Mouse (Mus musculus) neural tube, embryonic 13.5 days (tissue): ENCODE measurements around the gene Gpatch1. TPM values are rescaled to one million over a fixed set of nuclear protein-coding genes. Genes with fewer than 3 reads are reported as not detected.

Experiments used
- ATAC-seq: fragments of 200-750 bp; cut with Nextera tagmentation; 2 replicates; pipeline ENCODE4 v1.8.0; 2017; ENCODE audit warnings: low read depth, mild to moderate bottlenecking, moderate TSS enrichment, moderate library complexity
- H3K27ac ChIP-seq: fragments of 300-500 bp; sonication (generic); replicated peaks from 2 replicates; pipeline ENCODE4 v1.5.1; 2015; ENCODE audit warnings: moderate library complexity, mild to moderate bottlenecking, inconsistent platforms
- H3K27me3 ChIP-seq: fragments of 300-500 bp; sonication (generic); 2 replicates; pipeline ENCODE4 v1.6.1; 2015; ENCODE audit warnings: mild to moderate bottlenecking, inconsistent platforms
- H3K36me3 ChIP-seq: fragments of 300-500 bp; sonication (generic); 2 replicates; pipeline ENCODE4 v1.6.1; 2015; ENCODE audit warnings: mild to moderate bottlenecking, inconsistent platforms
- H3K4me1 ChIP-seq: fragments of 300-500 bp; sonication (generic); replicated peaks from 2 replicates; pipeline ENCODE4 v1.6.1; 2015; ENCODE audit warnings: inconsistent platforms
- H3K4me2 ChIP-seq: fragments of 300-500 bp; sonication (generic); 2 replicates; pipeline ENCODE4 v1.6.1; 2015; ENCODE audit warnings: inconsistent platforms, mild to moderate bottlenecking, moderate library complexity
- H3K4me3 ChIP-seq: fragments of 300-500 bp; sonication (generic); 2 replicates; pipeline ENCODE4 v1.5.1; 2015; ENCODE audit warnings: mild to moderate bottlenecking, inconsistent platforms
- H3K9ac ChIP-seq: fragments of 300-500 bp; sonication (generic); 2 replicates; pipeline ENCODE4 v1.6.1; 2015; ENCODE audit warnings: moderate library complexity, mild to moderate bottlenecking, inconsistent platforms
- H3K9me3 ChIP-seq: fragments of 300-500 bp; sonication (generic); 2 replicates; pipeline ENCODE4 v1.6.1; 2016; ENCODE audit warnings: inconsistent platforms
- WGBS: fragments of 180-500 bp; shearing (Covaris S2); methylation state at CpG from one replicate; pipeline ENCODE4 v1.1.7; 2015; 5-methylcytosine and 5-hydroxymethylcytosine counted together
- polyA plus RNA-seq: library from polyadenylated mRNA; unstranded; fragments of >200 nt; fragmentation: Nextera tagmentation; extraction: Ambion mirVana; gene quantifications from 2 replicates; pipeline ENCODE4 v1.2.1, GENCODE M21; 2015

Gpatch1 gene
- polyA plus RNA-seq, 1 experiment from 2014 or later = 19.3 TPM

DNA sequence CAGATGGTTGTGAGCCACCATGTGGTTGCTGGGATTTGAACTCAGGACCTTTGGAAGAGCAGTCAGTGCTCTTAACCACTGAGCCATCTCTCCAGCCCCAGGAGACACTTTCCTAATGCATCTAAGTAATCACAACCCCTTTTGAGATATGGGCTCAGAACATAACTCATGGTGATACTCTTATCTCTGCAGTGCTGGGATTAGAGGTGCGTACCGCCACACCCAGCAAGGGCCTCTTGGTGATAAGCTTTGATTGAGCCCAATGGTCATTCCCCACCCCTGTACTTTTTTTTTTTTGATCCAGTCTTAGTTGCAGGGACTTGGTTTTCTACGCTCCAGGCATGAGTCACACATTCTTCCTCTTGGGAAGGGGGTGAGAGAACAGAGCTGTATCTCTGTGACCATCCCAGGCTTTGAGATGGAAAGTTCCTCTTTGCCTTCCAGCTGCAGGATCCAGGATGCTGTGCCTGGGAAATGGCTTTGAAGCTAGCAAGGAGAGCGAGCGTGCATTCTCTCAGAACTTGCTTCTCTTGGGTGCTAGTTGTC is 26.6 kb upstream of the Gpatch1 start:
- 89% methylated on average over 5 of the region's 5 CpGs for WGBS
- Histone ChIP-seq H3K9me3 (no peaks in the 10 kb centered on the region), H3K4me3 (no peak overlapping the region), H3K36me3 (no peaks in the 10 kb centered on the region), H3K4me1 (peaks cover 10% of the 10 kb centered on the region; the same call in 1 of the 2 replicates), H3K27ac (no peak overlapping the region), H3K9ac (no peak overlapping the region), H3K4me2 (no peak overlapping the region), H3K27me3 (no peaks in the 10 kb centered on the region)
- no peak for ATAC-seq

DNA sequence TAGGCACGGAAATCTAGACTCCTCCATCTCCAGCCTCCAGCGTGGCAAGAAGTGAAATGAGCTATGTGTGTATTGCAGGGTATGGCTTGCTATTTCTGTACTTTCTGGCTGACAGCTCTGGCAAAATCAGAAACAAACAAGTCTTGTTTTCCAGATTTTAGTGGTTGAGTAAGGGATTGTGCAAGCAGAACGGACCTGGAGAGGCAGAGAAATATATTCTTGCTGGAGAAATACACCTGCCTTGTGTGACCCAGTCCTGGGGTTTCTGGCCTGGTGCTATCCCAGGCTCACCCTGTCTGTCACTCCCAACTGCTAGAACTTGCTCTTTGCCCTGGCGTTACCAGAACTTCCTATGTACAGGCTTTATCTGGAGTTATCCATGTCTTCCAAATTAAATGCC is 24.3 kb upstream of the Gpatch1 start:
- WGBS = 82% methylated on average over 4 of the region's 4 CpGs
- ATAC-seq = no peak
- no peak overlapping the region for H3K4me2 ChIP-seq

DNA sequence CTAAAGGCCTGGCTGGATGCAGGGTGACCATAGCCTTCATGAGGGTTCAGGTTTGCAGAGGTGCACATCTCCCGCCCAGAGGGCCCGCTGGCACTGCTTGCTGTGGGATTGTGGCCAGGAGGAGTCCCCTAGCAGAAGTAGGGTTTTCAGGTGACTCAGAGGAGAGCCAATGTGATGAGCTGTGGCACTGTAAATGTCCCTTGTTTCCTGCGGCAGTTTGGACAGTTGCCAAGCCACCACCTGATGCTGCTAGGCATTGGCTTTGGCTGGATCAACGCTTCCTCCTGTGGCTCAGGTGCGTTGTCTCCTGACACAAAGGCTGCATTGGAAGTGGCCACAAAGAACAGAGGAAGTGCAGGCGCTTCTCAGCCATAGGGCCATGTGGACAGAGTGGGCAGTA is 23.0 kb upstream of the Gpatch1 start:
- no peaks in the 10 kb centered on the region for H3K9me3 ChIP-seq
- no peak overlapping the region for H3K27ac ChIP-seq
- no peaks in the 10 kb centered on the region for H3K36me3 ChIP-seq
- no peak overlapping the region for H3K4me3 ChIP-seq
- no peak for ATAC-seq
- H3K9ac ChIP-seq = no peak overlapping the region
- no peak overlapping the region for H3K4me2 ChIP-seq
- WGBS = 84% methylated on average over 6 of the region's 6 CpGs
- peaks cover 6% of the 10 kb centered on the region; the same call in 1 of the 2 replicates for H3K27me3 ChIP-seq
- peaks cover 10% of the 10 kb centered on the region; the same call in 1 of the 2 replicates for H3K4me1 ChIP-seq

More for the DNA sequence above, 24.3 kb upstream of the Gpatch1 start:
- peaks cover 10% of the 10 kb centered on the region; the same call in 1 of the 2 replicates for H3K4me1 ChIP-seq
- no peak overlapping the region for H3K27ac ChIP-seq
- no peak overlapping the region for H3K9ac ChIP-seq
- no peaks in the 10 kb centered on the region for H3K9me3 ChIP-seq
- no peaks in the 10 kb centered on the region for H3K27me3 ChIP-seq
- no peaks in the 10 kb centered on the region for H3K36me3 ChIP-seq
- no peak overlapping the region for H3K4me3 ChIP-seq

DNA sequence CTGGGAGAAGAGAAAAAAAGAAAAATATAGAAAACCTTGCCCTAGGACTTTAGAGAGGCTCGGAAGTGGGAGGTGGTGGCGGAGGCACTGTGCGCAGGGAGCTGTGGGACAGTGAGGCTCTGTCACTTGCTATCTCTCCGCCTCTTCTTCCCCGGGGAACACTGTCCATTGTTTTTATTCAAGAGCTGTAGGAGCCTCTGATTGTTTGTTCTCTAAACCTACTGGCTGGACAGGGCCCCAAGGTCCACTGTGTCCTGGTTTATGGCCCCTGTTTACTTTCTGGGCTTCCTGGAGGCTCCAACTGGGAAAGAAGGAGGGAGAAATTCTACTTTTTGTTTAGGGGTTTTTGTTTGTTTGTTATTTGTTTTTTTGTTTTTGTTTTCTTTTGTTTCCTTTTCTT is 22.0 kb upstream of the Gpatch1 start:
- WGBS = 16% methylated on average over 5 of the region's 5 CpGs
- Histone ChIP-seq H3K4me1 (peaks cover 15% of the 10 kb centered on the region), H3K4me3 (no peak overlapping the region), H3K27me3 (peaks cover 17% of the 10 kb centered on the region), H3K9me3 (no peaks in the 10 kb centered on the region), H3K9ac (no peak overlapping the region), H3K4me2 (no peak overlapping the region), H3K36me3 (no peaks in the 10 kb centered on the region), H3K27ac (no peak overlapping the region)
- ATAC-seq = no peak

DNA sequence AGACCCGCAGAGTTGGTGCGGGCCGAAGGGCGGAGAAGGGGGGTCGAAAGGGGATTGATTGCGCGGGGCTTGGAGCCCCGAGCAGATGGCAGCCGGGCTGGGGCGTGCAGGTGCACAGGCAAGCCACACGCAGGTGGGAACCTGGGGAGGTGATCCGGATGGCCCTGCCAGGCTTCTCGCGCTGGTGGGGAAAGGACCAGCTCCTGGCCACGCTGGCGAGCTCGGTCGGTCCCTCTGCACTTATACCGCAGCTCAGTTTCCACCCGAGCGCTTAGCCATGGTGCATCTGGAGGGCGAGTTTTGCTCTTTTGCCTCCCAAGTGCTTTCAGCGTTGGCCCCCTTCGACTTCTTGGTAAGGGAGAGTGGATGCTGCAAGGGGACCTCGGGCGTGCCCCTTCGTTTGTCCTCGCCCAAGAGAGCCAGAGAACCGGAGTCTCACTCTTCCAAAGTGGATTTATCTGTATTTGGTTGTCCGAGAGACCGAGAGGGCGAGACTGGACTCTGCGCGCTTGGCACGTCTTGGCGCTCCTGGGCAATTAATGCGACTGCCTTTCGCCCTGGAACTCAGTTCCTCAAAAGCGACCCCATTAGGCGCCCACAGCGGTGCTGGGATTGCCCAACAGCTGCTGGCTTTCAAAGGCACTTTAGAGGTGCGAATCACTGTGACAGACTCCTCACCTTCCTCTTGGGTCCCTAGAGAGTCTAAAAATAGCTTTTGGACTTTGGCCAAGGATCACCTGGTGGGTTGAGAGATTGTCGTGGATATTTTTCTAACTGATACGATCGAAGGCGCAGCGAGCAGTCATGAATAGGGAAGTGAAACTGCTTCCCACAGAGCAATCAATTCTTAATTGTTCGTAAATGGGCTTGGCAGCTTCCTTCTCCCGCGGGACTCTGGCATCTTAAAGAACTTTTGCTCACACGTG is 16.6 kb upstream of the Gpatch1 start:
- Histone ChIP-seq H3K9ac (peak overlapping the region; percentile 75), H3K9me3 (no peaks in the 10 kb centered on the region), H3K27ac (peak overlapping the region; percentile 56), H3K36me3 (no peaks in the 10 kb centered on the region), H3K4me3 (peak overlapping the region; percentile 64), H3K4me1 (peaks cover 21% of the 10 kb centered on the region), H3K4me2 (peak overlapping the region; percentile 99), H3K27me3 (peaks cover 36% of the 10 kb centered on the region)
- WGBS = under 1% methylated on average over 51 of the region's 51 CpGs
- ATAC-seq = peak; percentile 29

DNA sequence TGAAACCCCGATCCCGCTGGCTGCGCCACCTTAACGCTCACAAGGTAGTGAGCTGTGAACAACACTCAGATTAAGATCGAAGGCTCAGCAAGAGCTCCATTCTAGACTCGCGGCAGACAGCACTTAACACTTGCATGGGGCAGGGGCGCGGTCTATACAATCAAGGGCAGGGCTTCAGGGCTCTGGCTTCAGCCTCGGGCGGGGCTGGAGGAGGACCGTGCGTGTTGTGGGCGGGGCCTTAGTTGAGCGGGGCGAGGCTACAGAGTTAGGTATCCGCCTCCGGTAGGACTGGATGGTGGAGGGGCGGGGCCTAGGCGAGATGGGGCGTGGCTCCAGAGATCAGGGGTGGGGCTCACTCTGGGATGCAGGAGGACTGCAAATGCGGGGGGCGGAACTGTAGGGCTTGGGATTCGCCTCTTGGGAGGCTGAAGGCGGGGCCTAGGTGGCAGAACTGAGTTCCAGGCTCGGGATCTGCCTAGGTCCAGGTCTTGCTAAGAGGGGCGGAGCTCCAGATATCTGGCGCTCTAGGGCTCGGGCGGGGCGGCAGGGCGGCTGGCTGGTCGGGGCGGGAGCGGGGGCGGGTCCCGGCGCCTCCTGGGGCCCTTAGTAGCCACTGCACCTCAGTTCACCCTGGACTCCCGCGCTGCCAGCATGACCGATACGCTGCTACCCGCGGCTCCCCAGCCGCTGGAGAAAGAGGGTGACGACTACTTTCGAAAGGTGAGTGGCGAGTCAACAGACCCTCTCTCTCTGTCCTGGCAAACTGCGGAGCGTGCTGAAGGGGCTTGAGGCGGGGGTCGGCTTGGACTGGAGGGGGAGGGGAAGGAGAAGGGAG is 15.7 kb upstream of the Gpatch1 start, which contains the start of gene Rhpn2:
Gene Rhpn2 (plus strand): TSS at position 479 of the 835 bp plus-strand sequence.
- under 1% methylated on average over 51 of the region's 52 CpGs for WGBS
- peak; percentile 97 for ATAC-seq
- Histone ChIP-seq H3K27me3 (peaks cover 36% of the 10 kb centered on the region), H3K4me2 (peak within 1 kb of the TSS; percentile 99), H3K9me3 (no peaks in the 10 kb centered on the region), H3K9ac (peak within 1 kb of the TSS; percentile 75), H3K4me1 (peaks cover 21% of the 10 kb centered on the region), H3K27ac (peak within 1 kb of the TSS; percentile 59), H3K4me3 (peak within 1 kb of the TSS; percentile 64), H3K36me3 (no peaks in the 10 kb centered on the region)

DNA sequence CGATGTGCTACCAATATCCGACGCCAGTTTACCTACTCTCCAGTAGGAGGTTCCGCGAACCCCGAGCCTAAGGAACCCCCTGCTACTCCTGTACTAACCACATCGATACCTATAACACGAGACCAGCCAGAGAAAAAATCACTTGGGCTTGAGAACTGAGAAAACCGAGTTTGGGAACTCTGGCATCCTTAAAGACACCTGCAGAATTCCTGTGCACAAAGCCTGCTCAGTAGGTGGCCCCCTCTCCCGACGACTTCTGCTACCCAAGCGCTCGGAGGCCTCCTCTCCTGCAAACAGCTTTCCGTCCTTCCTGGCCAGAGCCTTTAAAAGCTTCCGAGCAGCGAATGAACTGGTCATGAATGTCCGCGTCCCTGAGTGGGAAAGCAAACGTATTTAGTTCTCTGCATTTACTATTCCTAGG is 15.0 kb upstream of the Gpatch1 start:
- Histone ChIP-seq H3K4me1 (peaks cover 21% of the 10 kb centered on the region), H3K27ac (peak overlapping the region; percentile 59), H3K4me2 (peak overlapping the region; percentile 99), H3K36me3 (no peaks in the 10 kb centered on the region), H3K9ac (peak overlapping the region; percentile 64), H3K9me3 (no peaks in the 10 kb centered on the region), H3K27me3 (peaks cover 36% of the 10 kb centered on the region), H3K4me3 (peak overlapping the region; percentile 64)
- ATAC-seq = peak; percentile 34
- 1% methylated on average over 19 of the region's 19 CpGs for WGBS

DNA sequence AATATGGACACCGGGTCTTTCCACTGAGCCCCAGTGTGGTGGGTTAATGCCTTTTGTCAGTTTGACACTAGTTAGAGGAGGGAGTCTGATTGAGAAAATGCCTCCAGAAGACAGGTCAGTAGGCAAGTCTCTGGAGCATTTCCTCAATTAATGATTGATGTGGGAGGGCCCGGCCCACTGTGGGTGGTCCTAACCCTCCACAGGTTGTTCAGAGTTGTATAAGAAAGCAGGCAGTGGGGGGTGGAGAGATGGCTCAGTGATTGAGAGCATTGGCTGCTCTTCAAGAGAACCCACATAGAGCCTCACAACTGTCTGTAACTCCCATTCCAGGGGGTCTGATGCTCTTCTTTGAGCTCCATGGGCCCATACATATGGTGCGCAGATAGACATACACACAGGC is 13.3 kb upstream of the Gpatch1 start:
- H3K9ac ChIP-seq = no peak overlapping the region
- 43% methylated on average over 3 of the region's 3 CpGs for WGBS

DNA sequence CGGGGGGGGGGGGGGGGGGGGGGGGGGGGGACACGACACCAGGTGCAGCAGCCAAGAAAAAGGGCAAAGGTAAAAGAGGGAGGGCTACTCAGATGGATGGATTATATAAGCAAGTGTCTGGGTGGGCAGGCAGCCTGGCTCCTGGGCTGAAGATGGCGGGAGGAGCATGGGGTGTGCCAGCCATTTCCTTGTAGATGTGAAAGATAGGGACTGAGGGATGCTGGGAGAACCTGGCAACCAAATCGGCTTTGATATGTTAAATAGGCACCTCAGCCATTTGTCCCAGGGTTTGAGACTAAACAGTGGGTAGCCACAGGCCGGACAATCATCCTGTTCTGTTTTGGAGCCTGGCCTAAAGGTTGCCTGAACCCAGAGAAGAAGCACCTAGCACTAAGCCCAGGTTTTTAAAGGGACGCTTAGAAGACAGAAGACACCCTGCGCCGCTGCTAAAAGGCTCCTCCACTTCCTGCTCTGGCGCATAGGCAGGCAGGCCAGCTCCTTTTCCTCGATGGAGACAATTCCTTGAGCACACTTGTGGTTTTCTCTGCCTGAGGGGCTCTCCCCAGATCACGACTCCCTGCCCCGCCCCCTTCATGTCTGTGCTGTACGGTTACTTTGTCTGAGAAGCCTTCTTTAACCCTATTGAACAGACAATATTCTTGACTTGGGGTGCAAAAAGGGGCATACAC is 4.6 kb upstream of the Gpatch1 start:
- no peak overlapping the region for H3K27ac ChIP-seq
- no peak for ATAC-seq
- H3K4me1 ChIP-seq = peaks cover 6% of the 10 kb centered on the region
- H3K4me3 ChIP-seq = no peak overlapping the region
- 8% methylated on average over 11 of the region's 13 CpGs for WGBS
- H3K9me3 ChIP-seq = no peaks in the 10 kb centered on the region
- H3K36me3 ChIP-seq = no peaks in the 10 kb centered on the region
- peak overlapping the region; percentile 37 for H3K4me2 ChIP-seq
- no peaks in the 10 kb centered on the region for H3K27me3 ChIP-seq
- H3K9ac ChIP-seq = peak overlapping the region; percentile 44

More for the DNA sequence above, 13.3 kb upstream of the Gpatch1 start:
- Histone ChIP-seq H3K4me1 (peaks cover 21% of the 10 kb centered on the region), H3K27me3 (peaks cover 32% of the 10 kb centered on the region), H3K36me3 (no peaks in the 10 kb centered on the region), H3K4me3 (no peak overlapping the region), H3K9me3 (no peaks in the 10 kb centered on the region), H3K27ac (no peak overlapping the region), H3K4me2 (no peak overlapping the region)
- ATAC-seq = no peak

DNA sequence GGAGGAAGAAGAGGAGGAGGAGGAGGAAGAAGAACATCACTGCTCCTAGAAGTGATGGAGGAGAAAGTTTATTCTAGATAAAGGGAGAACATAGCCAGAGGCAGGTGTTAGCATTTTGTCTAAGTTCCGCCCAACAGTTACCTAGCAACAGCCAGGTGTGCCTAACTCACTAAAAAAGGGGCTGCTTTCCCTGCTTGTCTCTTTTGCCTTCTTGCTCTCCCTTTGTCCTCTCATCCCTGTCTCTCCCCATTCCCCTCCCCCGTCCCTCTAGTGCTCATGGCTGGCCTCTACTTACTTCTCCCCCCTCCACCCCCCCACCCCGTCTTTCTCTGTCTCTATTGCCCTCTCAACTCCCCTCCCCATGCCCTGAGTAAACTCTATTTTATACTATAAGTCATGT is 3.9 kb upstream of the Gpatch1 start:
- peaks cover 13% of the 10 kb centered on the region for H3K4me1 ChIP-seq
- H3K9me3 ChIP-seq = no peaks in the 10 kb centered on the region
- WGBS = 44% methylated on average over 3 of the region's 3 CpGs
- no peak overlapping the region for H3K4me3 ChIP-seq
- H3K27ac ChIP-seq = no peak overlapping the region
- H3K36me3 ChIP-seq = no peaks in the 10 kb centered on the region
- no peak overlapping the region for H3K9ac ChIP-seq
- no peak for ATAC-seq
- no peak overlapping the region for H3K4me2 ChIP-seq
- no peaks in the 10 kb centered on the region for H3K27me3 ChIP-seq

DNA sequence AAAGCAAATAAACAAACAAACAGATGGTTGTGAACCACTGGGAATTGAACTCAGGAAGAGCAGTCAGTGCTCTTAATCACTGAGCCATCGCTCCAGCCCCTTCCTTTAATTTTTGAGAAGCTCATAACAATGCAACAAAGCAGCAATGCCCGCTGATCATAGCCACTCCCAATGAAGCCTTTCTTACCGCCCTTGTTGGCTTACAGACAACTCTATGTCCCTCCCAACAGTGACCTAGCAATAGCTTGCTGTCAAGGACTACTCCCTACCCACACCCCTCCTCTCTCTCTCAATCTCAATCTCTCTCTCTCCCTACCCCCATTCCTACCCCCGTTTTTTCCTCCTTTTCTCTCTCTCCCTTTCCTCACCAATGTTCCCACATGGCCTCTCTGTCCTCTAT is 1.5 kb upstream of the Gpatch1 start:
- Histone ChIP-seq H3K4me3 (no peak overlapping the region), H3K36me3 (no peaks in the 10 kb centered on the region), H3K9ac (no peak overlapping the region), H3K27me3 (no peaks in the 10 kb centered on the region), H3K4me2 (no peak overlapping the region), H3K4me1 (peaks cover 19% of the 10 kb centered on the region), H3K9me3 (no peaks in the 10 kb centered on the region), H3K27ac (no peak overlapping the region)
- no peak for ATAC-seq
- WGBS = 82% methylated on average over 4 of the region's 4 CpGs
